Mouse (Mus musculus) intestine, embryonic 16.5 days (tissue): Measurements from ENCODE around the gene Slc15a4. TPM values are rescaled to one million over a fixed set of nuclear protein-coding genes. Genes with fewer than 3 reads are reported as not detected.

Experiments
- polyA plus RNA-seq: library from polyadenylated mRNA; unstranded; fragments of >200 nt; fragmentation: Nextera tagmentation; extraction: Ambion mirVana; gene quantifications from 2 replicates; pipeline ENCODE4 v1.2.1, GENCODE M21; 2015

Slc15a4 gene
- polyA plus RNA-seq, 1 experiment from 2014 or later, result 15.2 TPM

Other genes with a start within 250 kb of the Slc15a4 start
- gene Glt1d1, start 635 bp downstream of the Slc15a4 start, polyA plus RNA-seq, result 0.13 and 0.43 TPM in 2 replicates